Mouse (Mus musculus) hindbrain, embryonic 14.5 days (tissue): ENCODE results near the gene Arhgap24. TPM values are rescaled to one million over a fixed set of nuclear protein-coding genes. Genes with fewer than 3 reads are reported as not detected.
"Not testable (repeated sequence)": the region's sequence is repeated elsewhere in the genome, so short reads cannot be mapped to it uniquely, and the experiment has no call there.

Experiments used
- ATAC-seq: fragments of 200-750 bp; cut with Nextera tagmentation; 2 replicates; pipeline ENCODE4 v1.8.0; 2017; ENCODE audit warnings: moderate number of reproducible peaks, mild to moderate bottlenecking, moderate TSS enrichment, moderate library complexity; ENCODE audit not compliant: low FRiP score
- DNase-seq: peaks from one replicate; pipeline ENCODE4 v3.0.0-alpha.2; 2015; ENCODE audit warnings: low spot score
- H3K27ac ChIP-seq: fragments of 300-500 bp; sonication (generic); 2 replicates; pipeline ENCODE4 v1.5.1; 2014; ENCODE audit warnings: mild to moderate bottlenecking, moderate library complexity
- H3K27me3 ChIP-seq: fragments of 300-500 bp; sonication (generic); 2 replicates; pipeline ENCODE4 v1.6.1; 2014; ENCODE audit warnings: mild to moderate bottlenecking, low read length, mixed read lengths; ENCODE audit not compliant: control insufficient read depth, insufficient read depth
- H3K36me3 ChIP-seq: fragments of 300-500 bp; sonication (generic); replicated peaks from 2 replicates; pipeline ENCODE4 v1.6.1; 2014; ENCODE audit not compliant: control insufficient read depth, insufficient read depth
- H3K4me1 ChIP-seq: fragments of 300-500 bp; sonication (generic); replicated peaks from 2 replicates; pipeline ENCODE4 v1.6.1; 2014; ENCODE audit warnings: antibody characterized with exemption, low read length, mixed read lengths; ENCODE audit not compliant: control insufficient read depth, insufficient read depth
- H3K4me2 ChIP-seq: fragments of 300-500 bp; sonication (generic); replicated peaks from 2 replicates; pipeline ENCODE4 v1.6.1; 2014; ENCODE audit warnings: mild to moderate bottlenecking, moderate library complexity
- H3K4me3 ChIP-seq: fragments of 300-500 bp; sonication (generic); replicated peaks from 2 replicates; pipeline ENCODE4 v1.5.1; 2014; ENCODE audit warnings: mild to moderate bottlenecking, low read length
- H3K9ac ChIP-seq: fragments of 300-500 bp; sonication (generic); 2 replicates; pipeline ENCODE4 v1.6.1; 2014
- H3K9me3 ChIP-seq: fragments of 300-500 bp; sonication (generic); 2 replicates; pipeline ENCODE4 v1.6.1; 2016; ENCODE audit warnings: low read length; ENCODE audit not compliant: control insufficient read depth
- WGBS: fragments of 180-500 bp; shearing (Covaris S2); extraction: QIAGEN DNeasy Blood & Tissue Kit; methylation state at CpG from one replicate; pipeline ENCODE4 v1.1.7; 2014; 5-methylcytosine and 5-hydroxymethylcytosine counted together
- polyA plus RNA-seq: library from polyadenylated mRNA; unstranded; fragments of >200 nt; fragmentation: Nextera tagmentation; extraction: Ambion mirVana; gene quantifications from 2 replicates; pipeline ENCODE4 v1.2.1, GENCODE M21; 2014

Arhgap24 gene
- polyA plus RNA-seq, 1 experiment from 2014 or later: 10.3 TPM

DNA sequence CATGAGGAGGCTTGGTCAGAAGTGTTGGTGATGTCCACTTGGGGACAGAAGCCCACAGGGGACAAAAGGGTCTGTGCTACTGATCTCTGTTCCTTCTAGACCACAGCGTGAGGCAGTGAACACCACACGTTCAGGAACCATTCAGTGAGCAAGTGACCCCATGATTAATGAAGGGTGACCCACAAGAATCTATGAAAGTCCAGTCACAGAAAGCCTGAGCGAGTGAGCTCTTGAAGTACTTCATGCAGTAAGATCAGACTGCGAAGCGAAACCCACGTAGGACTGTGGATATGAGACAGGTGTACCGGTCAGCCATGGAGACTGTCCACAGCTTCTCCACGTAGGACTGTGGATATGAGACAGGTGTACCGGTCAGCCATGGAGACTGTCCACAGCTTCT, 391.8 kb downstream of the Arhgap24 start:
- not testable (repeated sequence) for H3K9ac ChIP-seq, H3K27me3 ChIP-seq, ATAC-seq, DNase-seq, H3K36me3 ChIP-seq, H3K27ac ChIP-seq, H3K4me2 ChIP-seq, H3K4me3 ChIP-seq, H3K9me3 ChIP-seq, H3K4me1 ChIP-seq
- 81% methylated on average over 8 of the region's 9 CpGs for WGBS

- Histone ChIP-seq H3K4me2 (0 out of 2 replicates have a peak overlapping the region, but pooled peaks have one; percentile 17), H3K9me3 (no peaks in the 10 kb centered on the region), H3K27me3 (no peaks in the 10 kb centered on the region), H3K4me1 (no peaks in the 10 kb centered on the region), H3K36me3 (no peaks in the 10 kb centered on the region), H3K4me3 (no peak overlapping the region), H3K27ac (no peak overlapping the region), H3K9ac (no peak overlapping the region)
- ATAC-seq (0 out of 2 replicates have a peak, but pooled peaks have one; percentile 37), DNase-seq (peak; percentile 85)
- WGBS: 41% methylated on average over 11 of the region's 11 CpGs
These were observed 393.6 kb downstream of the Arhgap24 start for GRCm38 (mm10) chr5:102874605-102875298.

GRCm38 (mm10) chr5:102875628-102876027, 394.4 kb downstream of the Arhgap24 start:
- no peak for DNase-seq
- no peaks in the 10 kb centered on the region for H3K9me3 ChIP-seq
- no peak overlapping the region for H3K9ac ChIP-seq
- no peak overlapping the region for H3K4me3 ChIP-seq
- 71% methylated on average over 16 of the region's 16 CpGs for WGBS
- ATAC-seq: no peak
- no peaks in the 10 kb centered on the region for H3K4me1 ChIP-seq
- no peak overlapping the region for H3K4me2 ChIP-seq
- H3K27ac ChIP-seq: no peak overlapping the region
- H3K36me3 ChIP-seq: no peaks in the 10 kb centered on the region
- no peaks in the 10 kb centered on the region for H3K27me3 ChIP-seq

DNA sequence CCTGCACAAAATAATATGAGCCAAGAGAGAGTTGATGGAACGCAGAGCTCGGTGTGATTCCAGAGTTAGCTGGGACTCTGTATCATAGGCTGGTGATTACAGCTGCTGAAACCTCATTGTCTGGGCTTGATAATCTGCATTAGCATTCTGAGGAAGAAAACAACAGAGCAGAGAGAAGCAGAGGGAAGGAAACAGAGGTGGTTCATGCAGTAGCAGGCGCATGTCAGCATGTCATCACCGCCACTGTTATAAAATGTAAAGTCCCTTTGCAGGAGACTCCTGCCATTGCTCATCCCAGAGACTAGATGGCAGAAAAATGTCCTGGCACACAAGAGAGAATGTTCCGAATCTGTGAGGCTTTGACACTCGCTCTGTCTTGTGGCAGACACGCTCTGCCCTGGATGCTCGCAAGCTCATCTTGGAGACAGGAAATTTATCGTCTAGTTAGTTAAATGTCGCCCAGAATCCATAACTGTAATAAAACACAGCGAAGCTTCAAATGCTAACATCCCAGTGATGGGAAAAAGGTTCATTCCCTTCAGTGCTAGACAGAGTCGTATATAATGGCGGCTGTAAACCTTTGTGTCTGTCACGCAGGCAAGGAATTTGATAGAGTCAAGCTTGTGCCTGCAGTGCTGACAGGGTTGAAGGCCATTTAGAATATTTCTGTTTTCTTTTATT, 407.4 kb downstream of the Arhgap24 start:
- 66% methylated on average over 14 of the region's 14 CpGs for WGBS
- DNase-seq (no peak), ATAC-seq (no peak)
- peaks cover 7% of the 10 kb centered on the region; the same call in 1 of the 2 replicates for H3K4me1 ChIP-seq
- H3K4me3 ChIP-seq: no peak overlapping the region
- no peaks in the 10 kb centered on the region for H3K36me3 ChIP-seq
- no peaks in the 10 kb centered on the region for H3K27me3 ChIP-seq
- H3K27ac ChIP-seq: peak overlapping the region; percentile 58
- H3K4me2 ChIP-seq: no peak overlapping the region
- H3K9me3 ChIP-seq: no peaks in the 10 kb centered on the region
- peak overlapping the region; percentile 37 for H3K9ac ChIP-seq

DNA sequence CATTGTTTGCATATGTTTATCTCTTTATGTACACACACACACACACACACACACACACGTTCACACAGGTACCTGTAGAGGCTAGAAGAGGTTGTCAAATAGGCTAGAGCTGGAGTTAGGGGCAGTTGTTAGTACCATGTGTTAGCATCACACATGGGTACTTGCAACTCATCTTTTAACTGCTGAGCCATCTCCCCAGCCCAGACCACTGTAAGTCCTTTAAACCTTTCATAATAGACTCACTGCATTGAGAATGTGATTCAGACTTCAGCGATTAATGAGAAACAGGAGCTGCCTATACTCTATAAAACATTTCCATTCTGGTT, 407.9 kb downstream of the Arhgap24 start:
- Histone ChIP-seq H3K27me3 (no peaks in the 10 kb centered on the region), H3K36me3 (no peaks in the 10 kb centered on the region), H3K4me3 (no peak overlapping the region), H3K9me3 (no peaks in the 10 kb centered on the region), H3K4me1 (peaks cover 7% of the 10 kb centered on the region; the same call in 1 of the 2 replicates), H3K27ac (peak overlapping the region; percentile 58; the same call in 1 of the 2 replicates), H3K9ac (no peak overlapping the region), H3K4me2 (no peak overlapping the region)
- 92% methylated on average over 2 of the region's 2 CpGs for WGBS
- no peak for ATAC-seq
- no peak for DNase-seq

DNA sequence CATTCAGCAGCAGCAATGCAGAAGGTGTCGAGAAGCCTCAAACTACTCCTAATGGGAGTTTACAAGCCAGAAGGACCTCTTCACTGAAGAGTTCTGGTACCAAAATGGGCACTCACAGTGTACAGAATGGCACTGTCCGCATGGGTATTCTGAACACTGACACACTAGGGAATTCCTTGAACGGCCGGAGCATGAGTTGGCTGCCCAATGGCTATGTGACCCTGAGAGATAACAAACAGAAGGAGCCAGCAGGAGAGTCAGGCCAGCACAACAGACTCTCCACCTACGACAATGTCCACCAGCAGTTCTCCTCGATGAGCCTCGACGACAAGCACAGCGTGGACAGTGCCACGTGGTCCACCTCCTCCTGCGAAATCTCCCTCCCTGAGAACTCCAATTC, 411.0 kb downstream of the Arhgap24 start:
- no peaks in the 10 kb centered on the region for H3K27me3 ChIP-seq
- H3K4me1 ChIP-seq: peaks cover 7% of the 10 kb centered on the region; the same call in 1 of the 2 replicates
- no peak overlapping the region for H3K4me3 ChIP-seq
- H3K4me2 ChIP-seq: no peak overlapping the region
- H3K9me3 ChIP-seq: no peaks in the 10 kb centered on the region
- 96% methylated on average over 11 of the region's 11 CpGs for WGBS
- H3K9ac ChIP-seq: no peak overlapping the region
- DNase-seq (no peak), ATAC-seq (no peak)
- no peak overlapping the region for H3K27ac ChIP-seq
- H3K36me3 ChIP-seq: no peaks in the 10 kb centered on the region

DNA sequence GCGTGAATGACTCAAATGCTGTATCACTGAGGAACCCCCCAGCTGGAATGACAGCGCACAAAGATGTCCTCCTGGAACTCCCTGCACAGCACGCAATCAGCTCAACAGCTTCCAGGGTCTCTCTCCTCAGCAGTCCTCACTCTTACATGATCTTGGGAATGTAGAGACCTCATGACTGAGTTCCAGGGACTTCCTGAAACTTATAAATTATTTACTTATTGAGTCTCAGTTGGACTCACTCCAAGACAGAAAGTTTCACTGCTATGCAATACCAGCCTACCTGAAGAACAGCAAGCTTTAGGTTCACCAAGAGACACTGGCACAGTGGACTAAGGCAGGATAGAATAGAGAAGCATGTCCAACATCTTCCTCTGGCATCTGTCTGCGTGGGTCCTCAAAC, 417.1 kb downstream of the Arhgap24 start:
- Histone ChIP-seq H3K9ac (no peak overlapping the region), H3K4me2 (no peak overlapping the region), H3K27ac (no peak overlapping the region), H3K4me3 (no peak overlapping the region), H3K4me1 (no peaks in the 10 kb centered on the region), H3K9me3 (no peaks in the 10 kb centered on the region), H3K36me3 (no peaks in the 10 kb centered on the region), H3K27me3 (no peaks in the 10 kb centered on the region)
- WGBS: 90% methylated on average over 4 of the region's 4 CpGs
- DNase-seq (no peak), ATAC-seq (no peak)

DNA sequence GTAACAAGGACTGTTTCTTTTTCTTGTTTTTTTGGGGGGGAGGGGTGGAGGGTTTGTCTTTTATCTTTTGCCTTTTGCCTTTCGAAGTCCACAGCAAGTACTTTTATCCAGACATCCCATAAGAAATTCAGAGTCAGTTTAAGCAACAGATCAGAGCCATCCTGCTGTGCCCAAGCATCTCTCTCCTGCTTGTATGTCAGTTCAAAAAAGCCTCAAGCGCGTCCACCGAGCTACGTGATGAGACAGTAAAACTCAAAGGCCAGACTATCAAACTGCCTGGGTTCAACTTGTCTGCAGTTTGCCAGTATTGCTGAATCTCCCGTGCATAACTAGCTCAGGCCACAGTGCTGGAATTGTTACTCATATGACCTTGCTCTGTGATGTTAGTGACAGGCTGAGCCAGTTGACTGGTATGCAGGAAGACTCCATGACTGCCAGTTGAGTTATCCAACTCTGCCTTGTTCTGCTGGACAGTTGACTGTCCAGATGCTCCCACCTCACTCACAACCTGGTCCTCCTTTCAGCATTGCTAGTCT, 418.6 kb downstream of the Arhgap24 start:
- ATAC-seq (no peak), DNase-seq (no peak)
- 68% methylated on average over 6 of the region's 6 CpGs for WGBS
- no peak overlapping the region for H3K27ac ChIP-seq
- no peaks in the 10 kb centered on the region for H3K9me3 ChIP-seq
- no peaks in the 10 kb centered on the region for H3K4me1 ChIP-seq
- H3K27me3 ChIP-seq: no peaks in the 10 kb centered on the region
- H3K4me2 ChIP-seq: no peak overlapping the region
- H3K9ac ChIP-seq: no peak overlapping the region
- no peak overlapping the region for H3K4me3 ChIP-seq
- H3K36me3 ChIP-seq: no peaks in the 10 kb centered on the region

GRCm38 (mm10) chr5:102901176-102901575, 420.0 kb downstream of the Arhgap24 start:
- Histone ChIP-seq H3K36me3 (no peaks in the 10 kb centered on the region), H3K4me1 (no peaks in the 10 kb centered on the region), H3K27me3 (no peaks in the 10 kb centered on the region), H3K9ac (no peak overlapping the region), H3K9me3 (no peaks in the 10 kb centered on the region), H3K4me3 (no peak overlapping the region), H3K27ac (no peak overlapping the region), H3K4me2 (no peak overlapping the region)
- DNase-seq (no peak), ATAC-seq (no peak)
- WGBS: 65% methylated on average over 5 of the region's 5 CpGs
